Mouse (Mus musculus) ES-E14 (cell line): ENCODE data around the gene Senp3. TPM values are rescaled to one million over a fixed set of nuclear protein-coding genes. Genes with fewer than 3 reads are reported as not detected.

Experiments used
- DNase-seq: peaks from one replicate; pipeline ENCODE4 v3.0.0-alpha.2; 2013; ENCODE audit warnings: low read depth, low spot score
- H3K27ac ChIP-seq: 2 replicates; pipeline ENCODE4 v1.5.1; 2012; ENCODE audit warnings: low read depth, mild to moderate bottlenecking, low read length, moderate library complexity, mixed read lengths; ENCODE audit not compliant: poor library complexity, insufficient read depth, severe bottlenecking
- H3K36me3 ChIP-seq: 2 replicates; pipeline ENCODE4 v1.6.1; 2012; ENCODE audit warnings: mild to moderate bottlenecking, low read length, moderate library complexity, mixed read lengths; ENCODE audit not compliant: control insufficient read depth, poor library complexity, insufficient read depth, severe bottlenecking
- H3K4me1 ChIP-seq, 2 experiments: fragments of 150-350 bp in 1 of 2; sonication (generic) in 1 of 2; 2 replicates each; pipeline ENCODE4 v1.6.1; 2012; ENCODE audit warnings: low read length in 2 of 2, mild to moderate bottlenecking in 1 of 2, mixed read lengths in 1 of 2; ENCODE audit not compliant: control insufficient read depth in 2 of 2, insufficient read depth in 2 of 2, poor library complexity in 1 of 2
- H3K4me3 ChIP-seq, 2 experiments: fragments of 150-350 bp in 1 of 2; sonication (generic) in 1 of 2; 2 replicates each; pipeline ENCODE4 v1.5.1; 2012; ENCODE audit warnings: low read length in 2 of 2, low read depth in 1 of 2, mild to moderate bottlenecking in 1 of 2, mixed read lengths in 1 of 2; ENCODE audit not compliant: insufficient read depth in 1 of 2, poor library complexity in 1 of 2, severe bottlenecking in 1 of 2
- H3K9ac ChIP-seq: 2 replicates; pipeline ENCODE4 v1.6.1; 2012; ENCODE audit warnings: low read depth, mild to moderate bottlenecking, low read length, mixed read lengths; ENCODE audit not compliant: poor library complexity, insufficient read depth, severe bottlenecking
- H3K9me3 ChIP-seq: fragments of 150-350 bp; sonication (generic); 2 replicates; pipeline ENCODE4 v1.6.1; 2012; ENCODE audit warnings: low read depth, mild to moderate bottlenecking, low read length; ENCODE audit not compliant: control insufficient read depth, insufficient read depth
- CHD2 ChIP-seq: IDR thresholded peaks from 2 replicates; pipeline ENCODE4 v1.6.1; 2014; ENCODE audit warnings: mild to moderate bottlenecking, low read depth, low read length, inconsistent platforms
- HCFC1 ChIP-seq: IDR thresholded peaks from 2 replicates; pipeline ENCODE4 v1.6.1; 2012; ENCODE audit warnings: low read length, inconsistent platforms, borderline replicate concordance; ENCODE audit not compliant: insufficient read depth
- MAFK ChIP-seq: IDR thresholded peaks from 2 replicates; pipeline ENCODE4 v1.6.1; 2014; ENCODE audit warnings: mild to moderate bottlenecking, low read depth, low read length, inconsistent platforms; ENCODE audit not compliant: insufficient read depth
- ZC3H11A ChIP-seq: IDR thresholded peaks from 2 replicates; pipeline ENCODE4 v1.6.1; 2012; ENCODE audit warnings: low read depth, mild to moderate bottlenecking, inconsistent platforms, low read length, borderline replicate concordance
- ZNF384 ChIP-seq: IDR thresholded peaks from 2 replicates; pipeline ENCODE4 v1.6.1; 2012; ENCODE audit warnings: low read depth, low read length, inconsistent platforms
- in situ Hi-C, 2 experiments: fragments of 600-800 bp; cut with MboI; formaldehyde crosslinking; loops; one replicate each; pipeline ENCODE4 v1.15.1; 2025; ENCODE audit warnings: low sequenced_read_pairs in 2 of 2, inconsistent platforms in 1 of 2; ENCODE audit not compliant: unreplicated experiment in 2 of 2
- total RNA-seq: library from RNA; depleted of rRNA; stranded (reverse); fragments of 300-350 nt; gene quantifications from 2 replicates; pipeline ENCODE4 v1.2.3, GENCODE M21; 2012

Senp3 gene
- total RNA-seq, 1 experiment: 282 TPM

GRCm38 (mm10) chr11:69655264-69656064 lies 26.4 kb downstream of the Senp3 start, which contains the start of gene Sox15:
Sox15 (plus strand) TSS chr11:69655314.
- Histone ChIP-seq H3K4me3 (peak within 1 kb of the TSS; percentile 71 to 76), H3K27ac (peak within 1 kb of the TSS; percentile 88), H3K36me3 (peaks cover 50% of the 10 kb centered on the region), H3K4me1 (peaks cover 3 to 17% of the 10 kb centered on the region in 2 experiments; a peak in 3 of 4 replicates), H3K9ac (peak within 1 kb of the TSS; percentile 81), H3K9me3 (no peaks in the 10 kb centered on the region)
- TF ChIP-seq CHD2 (no peak), MAFK (no peak), ZNF384 (no peak), HCFC1 (no peak), ZC3H11A (0 out of 2 replicates have a peak, but pooled peaks have one; percentile 3)
- in situ Hi-C loops: loop anchor here in 1 of 2 experiments (10.0 kb wide), 1 partner anchor 59 kb away; no protein-coding TSS in a partner anchor
- DNase-seq: no peak

- Histone ChIP-seq H3K4me3 (peak overlapping the region; percentile 71 to 76), H3K4me1 (peaks cover 3 to 17% of the 10 kb centered on the region in 2 experiments; a peak in 3 of 4 replicates), H3K36me3 (peaks cover 55% of the 10 kb centered on the region), H3K27ac (peak overlapping the region; percentile 88), H3K9ac (peak overlapping the region; percentile 78), H3K9me3 (no peaks in the 10 kb centered on the region)
- no peak for TF ChIP-seq ZC3H11A
- TF ChIP-seq HCFC1: no peak
- TF ChIP-seq ZNF384: no peak
- TF ChIP-seq CHD2: no peak
- no peak for TF ChIP-seq MAFK
- in situ Hi-C loops: loop anchor here in 1 of 2 experiments (10.0 kb wide), 1 partner anchor 60 kb away; no protein-coding TSS in a partner anchor
- peak; percentile 71 for DNase-seq
Observed at GRCm38 (mm10) chr11:69654760-69655159, 27.1 kb downstream of the Senp3 start.

GRCm38 (mm10) chr11:69653399-69653798 lies 28.5 kb downstream of the Senp3 start:
- Histone ChIP-seq H3K36me3 (peaks cover 59% of the 10 kb centered on the region), H3K4me3 (no peak overlapping the region), H3K9me3 (no peaks in the 10 kb centered on the region), H3K27ac (no peak overlapping the region), H3K4me1 (peaks cover 3 to 13% of the 10 kb centered on the region in 2 experiments; a peak in 3 of 4 replicates), H3K9ac (no peak overlapping the region)
- no peak for DNase-seq
- in situ Hi-C loops: loop anchor here in 1 of 2 experiments (10.0 kb wide), 1 partner anchor 61 kb away; no protein-coding TSS in a partner anchor
- TF ChIP-seq ZNF384 (no peak), CHD2 (no peak), ZC3H11A (no peak), HCFC1 (no peak), MAFK (no peak)

GRCm38 (mm10) chr11:69645860-69646259 lies 36.0 kb downstream of the Senp3 start:
- peaks cover 64% of the 10 kb centered on the region for H3K36me3 ChIP-seq
- H3K4me1 ChIP-seq: peaks cover 0 to 2% of the 10 kb centered on the region in 2 experiments; a peak in 1 of 4 replicates
- in situ Hi-C loops: no loop called here
- no peak overlapping the region for H3K4me3 ChIP-seq
- DNase-seq: no peak
- TF ChIP-seq MAFK (no peak), CHD2 (no peak), ZC3H11A (no peak), HCFC1 (no peak), ZNF384 (no peak)
- H3K27ac ChIP-seq: no peak overlapping the region
- no peaks in the 10 kb centered on the region for H3K9me3 ChIP-seq
- H3K9ac ChIP-seq: no peak overlapping the region
